Mouse (Mus musculus): ENCODE measurements around the gene Dgcr2.

Dgcr2 gene

DNA sequence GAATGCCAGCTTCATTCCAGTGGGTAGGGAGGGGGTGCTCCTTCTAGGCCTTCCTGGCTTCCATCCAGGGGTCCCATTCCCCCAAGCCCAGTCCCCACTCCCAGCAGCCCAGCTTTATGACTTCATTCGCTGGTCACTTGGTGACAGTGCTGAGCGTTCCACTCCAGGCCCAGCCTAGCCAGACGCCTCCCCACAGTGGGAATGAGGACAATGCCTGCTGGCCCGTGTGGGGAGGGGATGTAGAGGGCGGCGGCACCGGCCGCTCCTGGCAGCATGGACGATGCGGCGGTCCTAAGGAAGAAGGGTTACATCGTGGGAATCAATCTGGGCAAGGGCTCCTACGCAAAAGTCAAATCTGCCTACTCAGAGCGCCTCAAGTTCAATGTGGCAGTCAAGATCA is at the start of gene Dgcr2, which contains the start of gene Tssk2:
Gene Dgcr2, minus strand, starts transcription at position 101 of the 400 bp plus-strand sequence.
Gene Tssk2, plus strand, starts transcription at position 176 of the 400 bp plus-strand sequence.
- no peak for DNase-seq (ENCODE audit: inconsistent age in 2 of 2, low spot score in 1 of 2)

DNA sequence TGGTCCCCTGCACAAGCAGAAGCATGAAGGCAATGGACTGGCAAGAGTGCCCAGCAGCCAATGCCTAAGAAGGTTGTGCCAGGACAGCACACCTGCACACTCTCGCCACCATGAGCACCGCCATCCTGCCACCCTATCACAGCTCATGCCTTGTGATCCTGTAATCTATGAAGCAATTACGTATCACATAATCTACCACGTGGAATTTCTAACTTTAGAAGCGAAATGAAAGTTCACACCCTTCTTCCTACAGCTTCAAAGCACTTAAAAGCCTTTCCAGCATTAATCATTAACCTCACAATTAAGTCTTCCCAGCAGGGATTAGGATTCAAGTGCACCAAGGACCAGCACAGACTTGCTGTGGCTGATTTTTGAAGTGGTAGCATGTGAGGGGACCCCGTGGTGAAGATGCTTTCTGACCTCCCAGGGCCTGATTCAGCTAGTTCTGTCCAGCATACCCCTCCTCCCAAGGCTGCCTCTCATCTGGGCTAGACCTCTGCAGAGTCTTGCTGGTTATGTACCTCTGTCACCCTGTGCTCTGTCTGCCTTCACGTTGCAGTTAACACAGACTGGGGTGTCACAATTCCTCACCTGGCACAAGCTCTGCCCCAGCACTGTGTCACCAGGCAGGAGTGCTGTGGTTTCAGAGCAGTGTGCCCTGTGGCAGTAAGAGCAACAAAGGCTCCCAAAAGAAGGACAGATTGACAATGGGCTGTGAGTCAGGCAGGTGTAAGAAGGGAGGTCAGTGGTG is 46.9 kb upstream of the Dgcr2 start:
- DNase-seq (ENCODE audit: inconsistent age in 2 of 2, low spot score in 1 of 2): no peak

DNA sequence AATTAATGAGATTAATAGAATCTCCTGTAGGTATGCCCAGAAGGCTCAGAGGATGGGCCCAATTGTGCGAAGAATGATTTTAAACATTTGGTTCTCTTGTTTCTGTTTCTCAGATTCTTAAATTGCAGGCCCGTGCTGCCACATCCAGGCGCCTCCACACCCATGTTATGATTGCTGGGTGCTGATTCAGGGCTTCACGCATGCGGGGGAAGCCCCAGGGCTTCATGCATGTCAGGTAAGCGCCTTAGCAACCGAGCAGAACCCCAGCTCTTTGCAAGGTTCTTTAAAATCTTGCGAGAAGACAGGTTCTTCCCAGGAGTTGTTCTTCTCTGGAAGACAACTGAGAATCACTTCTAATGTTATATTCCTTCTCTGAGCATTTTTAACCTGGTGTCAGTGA is 45.1 kb upstream of the Dgcr2 start:
- no peak for DNase-seq (ENCODE audit: inconsistent age in 2 of 2, low spot score in 1 of 2)

DNA sequence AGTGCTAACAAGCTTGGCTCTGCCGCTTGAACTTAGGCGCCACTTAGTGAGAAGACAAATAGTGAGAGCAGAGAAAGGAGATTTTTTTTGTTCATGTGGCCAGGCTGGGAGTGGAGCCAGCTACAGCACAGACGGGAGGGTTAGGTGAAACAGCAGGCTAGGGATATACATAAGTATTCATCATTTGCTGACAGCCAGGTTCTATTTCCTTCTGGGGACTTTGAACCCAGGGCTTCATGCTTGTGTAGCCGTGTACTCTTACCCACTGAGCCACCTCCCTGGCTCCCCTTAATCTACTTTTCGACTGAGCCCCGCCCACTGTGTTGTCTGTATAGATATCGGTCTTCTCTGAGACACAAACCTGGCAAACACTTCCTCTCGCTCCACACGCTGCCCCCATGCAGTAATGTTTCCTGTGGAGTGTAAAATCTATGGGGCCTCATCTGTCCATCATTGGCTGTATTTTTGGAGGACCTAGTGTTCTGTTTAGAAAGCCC is 40.9 kb upstream of the Dgcr2 start:
- no peak for DNase-seq (ENCODE audit: inconsistent age in 2 of 2, low spot score in 1 of 2)

- peak; percentile 67 to 85 for DNase-seq (ENCODE audit: inconsistent age in 2 of 2, low spot score in 1 of 2)
Measured at GRCm38 (mm10) chr16:17938821-17939220, 40.5 kb upstream of the Dgcr2 start.

DNA sequence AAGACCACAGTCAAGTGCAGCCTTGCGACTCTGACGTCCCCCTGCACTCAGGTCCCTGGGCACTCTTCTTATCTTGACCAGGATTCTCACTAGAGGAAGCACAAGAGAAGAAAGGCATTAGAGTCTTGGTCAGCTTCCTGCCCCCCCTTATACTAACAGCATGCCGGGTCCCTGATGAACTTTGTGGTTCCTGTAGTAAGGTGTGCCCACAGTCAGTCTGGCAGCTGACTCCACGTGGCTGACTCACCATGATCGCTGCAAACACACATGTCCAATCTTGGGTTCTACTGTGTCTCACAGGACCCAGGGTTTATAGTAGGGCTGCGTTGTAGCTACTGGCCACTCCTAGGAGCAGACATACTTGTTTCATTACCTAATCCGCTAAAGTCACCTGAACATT is 39.8 kb upstream of the Dgcr2 start:
- DNase-seq (ENCODE audit: inconsistent age in 2 of 2, low spot score in 1 of 2): no peak

- peak in 1 of 2 experiments; percentile 52 for DNase-seq (ENCODE audit: inconsistent age in 2 of 2, low spot score in 1 of 2)
Measured at GRCm38 (mm10) chr16:17936776-17937175, 38.4 kb upstream of the Dgcr2 start.

GRCm38 (mm10) chr16:17934445-17934910 is 36.1 kb upstream of the Dgcr2 start:
- DNase-seq (ENCODE audit: inconsistent age in 2 of 2, low spot score in 1 of 2): peak in 1 of 2 experiments; percentile 56

- no peak for DNase-seq (ENCODE audit: inconsistent age in 2 of 2, low spot score in 1 of 2)
Measured at GRCm38 (mm10) chr16:17933594-17934444, 35.5 kb upstream of the Dgcr2 start.

DNA sequence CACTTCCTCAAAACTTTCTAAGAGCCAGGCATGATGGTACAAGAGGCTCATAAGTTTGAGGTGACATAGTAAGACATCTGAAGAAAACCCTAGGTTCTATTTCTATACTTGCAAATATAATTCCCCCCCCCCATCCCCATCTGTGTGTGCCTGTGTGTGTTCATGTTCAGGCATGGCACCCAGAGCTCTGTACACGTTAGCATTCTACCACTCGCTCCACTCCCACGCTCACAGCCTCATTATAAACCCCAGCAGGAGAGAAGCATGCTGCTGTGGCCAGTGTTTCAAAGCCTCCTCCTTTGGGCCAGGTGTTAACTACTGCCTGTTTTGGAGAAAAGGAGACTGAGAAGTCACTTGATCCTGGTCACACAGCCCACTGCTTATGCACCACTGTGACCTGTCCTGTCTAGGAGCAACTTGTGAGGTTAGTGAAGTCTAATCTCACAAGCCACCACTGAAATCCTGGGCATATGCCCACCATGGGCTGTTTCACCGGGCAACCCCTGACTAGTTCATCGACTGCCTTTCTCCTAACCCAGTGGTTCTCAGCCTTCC is 33.6 kb upstream of the Dgcr2 start:
- no peak for DNase-seq (ENCODE audit: inconsistent age in 2 of 2, low spot score in 1 of 2)

DNA sequence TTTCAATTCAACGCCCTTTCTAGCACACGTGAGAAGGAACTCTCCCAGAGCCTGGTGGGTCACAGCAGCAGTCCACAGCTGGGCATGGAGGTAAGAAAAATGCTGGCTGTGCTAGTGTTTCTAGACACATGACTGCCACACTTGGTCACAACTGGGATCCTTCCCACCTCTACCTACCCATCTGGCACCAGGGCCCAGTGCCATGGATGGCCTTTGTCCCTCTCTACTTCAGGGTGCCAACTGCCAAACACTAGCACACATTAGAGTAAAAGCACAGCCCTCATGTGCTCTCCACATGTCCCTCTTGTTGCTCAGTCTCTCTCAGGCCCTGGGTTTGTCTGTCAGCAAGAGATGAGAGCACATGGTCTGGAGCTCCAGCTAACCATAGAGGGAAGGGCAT is 31.3 kb upstream of the Dgcr2 start:
- DNase-seq (ENCODE audit: inconsistent age in 2 of 2, low spot score in 1 of 2): peak in 1 of 2 experiments; percentile 33

GRCm38 (mm10) chr16:17929211-17929610 is 30.8 kb upstream of the Dgcr2 start:
- DNase-seq (ENCODE audit: inconsistent age in 2 of 2, low spot score in 1 of 2): no peak

DNA sequence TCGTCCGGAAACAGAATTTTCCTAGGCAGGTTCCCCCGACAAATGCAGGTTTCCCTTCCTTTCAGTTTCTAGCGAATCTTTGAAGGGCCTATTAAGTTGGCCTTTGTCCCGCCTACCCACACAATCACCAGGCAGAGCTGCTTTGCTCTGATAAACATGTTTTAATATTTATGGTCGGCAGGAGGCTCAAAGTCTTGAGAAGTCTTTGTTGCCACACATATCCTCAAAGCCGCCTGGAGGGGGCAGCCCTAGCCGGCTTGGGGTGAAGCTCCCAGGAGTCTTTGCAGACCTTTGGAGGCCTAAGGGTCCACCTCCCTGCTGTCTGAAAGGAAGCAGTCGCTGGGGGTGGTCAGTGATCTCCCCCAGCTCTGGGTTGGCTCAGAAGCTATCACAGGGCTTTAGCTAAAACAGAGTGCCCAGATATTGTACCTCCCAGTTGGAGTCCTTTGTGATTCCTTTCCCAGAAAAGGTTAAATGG is 30.3 kb upstream of the Dgcr2 start:
- peak; percentile 81 to 91 for DNase-seq (ENCODE audit: inconsistent age in 2 of 2, low spot score in 1 of 2)

GRCm38 (mm10) chr16:17928087-17928580 is 29.8 kb upstream of the Dgcr2 start, which contains the start of gene Slc25a1:
Gene Slc25a1, minus strand, starts transcription at chr16:17928219.
- peak; percentile 92 to 96 for DNase-seq (ENCODE audit: inconsistent age in 2 of 2, low spot score in 1 of 2)

DNA sequence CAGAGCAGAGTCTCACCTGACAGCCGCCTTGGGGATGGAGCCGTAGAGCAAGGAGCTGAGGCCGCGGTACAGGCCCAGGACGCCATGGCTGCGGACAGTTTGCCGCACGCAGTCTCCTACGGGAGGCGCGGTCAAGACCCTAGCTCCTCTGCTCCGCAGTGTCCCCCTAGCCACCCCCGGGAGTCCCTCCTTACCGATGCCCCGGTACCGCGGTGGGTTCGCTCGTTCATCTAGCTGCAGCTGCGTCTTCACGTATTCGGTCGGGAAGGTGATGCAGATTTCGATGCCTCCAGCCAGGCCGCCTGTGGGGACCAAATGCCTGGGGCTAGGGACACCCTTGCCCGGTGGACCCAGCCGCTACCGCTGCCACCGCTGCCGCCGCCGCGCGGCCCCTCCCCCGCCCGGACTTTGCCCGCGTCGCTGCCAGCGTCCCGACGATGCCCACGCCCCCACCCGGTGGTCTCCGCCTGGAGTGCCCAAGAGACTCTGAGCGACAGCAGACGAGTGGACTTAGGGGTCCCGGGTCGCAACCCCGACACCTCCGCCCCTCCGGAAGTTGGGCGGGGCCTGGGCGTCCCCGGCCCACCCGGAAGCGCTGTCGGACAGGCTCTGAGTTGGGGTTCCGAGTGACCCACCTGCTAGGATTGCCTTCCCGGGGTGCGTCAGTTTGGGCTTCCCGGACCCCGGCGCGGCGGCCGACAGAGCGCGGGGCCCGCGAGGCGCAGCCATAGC is 29.2 kb upstream of the Dgcr2 start:
- DNase-seq (ENCODE audit: inconsistent age in 2 of 2, low spot score in 1 of 2): no peak

DNA sequence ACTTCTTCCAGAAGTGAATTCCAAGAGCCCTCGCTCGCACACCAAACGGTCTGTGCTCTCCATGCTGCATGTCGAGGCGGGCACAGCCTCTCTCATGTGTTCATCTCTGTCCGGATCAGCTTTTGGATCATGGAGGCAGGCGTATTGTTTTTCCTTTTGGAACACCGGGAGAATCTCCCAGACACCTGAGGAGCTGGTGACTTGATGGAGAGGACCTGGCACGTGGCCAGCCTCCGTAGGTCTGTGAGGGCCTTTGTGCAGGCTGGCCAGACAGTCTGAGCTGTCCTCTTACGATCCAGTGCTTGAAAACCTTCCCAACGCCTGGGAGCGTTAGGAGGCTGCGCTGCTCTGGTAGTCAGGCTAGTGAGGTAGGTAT is 23.8 kb upstream of the Dgcr2 start:
- no peak for DNase-seq (ENCODE audit: inconsistent age in 2 of 2, low spot score in 1 of 2)

DNA sequence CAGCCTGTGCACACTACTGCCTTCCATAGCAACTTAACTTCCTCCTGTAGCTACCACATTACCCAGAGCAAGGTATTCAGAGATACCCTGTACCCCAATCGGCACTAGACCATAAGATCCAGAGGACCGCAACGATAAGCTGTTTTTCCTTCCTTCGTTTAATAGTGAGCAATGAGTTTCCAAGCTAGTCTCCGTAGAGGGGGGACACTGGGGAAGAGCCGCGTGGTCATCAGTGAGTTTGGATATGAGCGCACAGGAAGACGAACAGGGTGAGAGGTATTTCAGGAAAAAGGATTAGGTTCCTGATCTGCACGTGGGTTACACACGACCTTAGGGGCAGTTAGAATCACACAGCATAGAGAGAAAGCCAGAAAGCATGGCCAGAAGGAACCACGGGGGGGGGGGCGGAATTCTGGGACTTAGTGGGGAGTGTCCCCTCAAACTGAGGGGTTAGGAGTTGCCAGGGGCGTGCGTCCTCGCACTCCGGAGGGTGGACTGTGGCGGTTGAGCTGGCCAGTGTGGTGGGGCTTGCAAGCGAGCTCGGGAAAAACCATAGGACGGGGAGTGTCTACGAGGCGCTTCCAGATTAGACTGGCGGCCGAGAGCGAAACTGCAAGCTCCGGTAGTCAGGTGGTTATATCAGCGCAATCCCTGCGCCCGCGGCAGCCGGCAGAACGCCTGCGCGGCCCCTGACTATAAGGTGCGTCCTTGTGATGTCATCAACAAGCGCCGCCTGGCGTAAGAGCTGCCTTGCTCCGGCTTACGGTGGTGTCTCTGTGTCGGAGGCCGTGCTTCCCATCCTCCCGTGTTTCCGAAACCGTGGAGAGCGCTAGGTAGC is 23.2 kb upstream of the Dgcr2 start:
- DNase-seq (ENCODE audit: inconsistent age in 2 of 2, low spot score in 1 of 2): peak; percentile 95 to 98

DNA sequence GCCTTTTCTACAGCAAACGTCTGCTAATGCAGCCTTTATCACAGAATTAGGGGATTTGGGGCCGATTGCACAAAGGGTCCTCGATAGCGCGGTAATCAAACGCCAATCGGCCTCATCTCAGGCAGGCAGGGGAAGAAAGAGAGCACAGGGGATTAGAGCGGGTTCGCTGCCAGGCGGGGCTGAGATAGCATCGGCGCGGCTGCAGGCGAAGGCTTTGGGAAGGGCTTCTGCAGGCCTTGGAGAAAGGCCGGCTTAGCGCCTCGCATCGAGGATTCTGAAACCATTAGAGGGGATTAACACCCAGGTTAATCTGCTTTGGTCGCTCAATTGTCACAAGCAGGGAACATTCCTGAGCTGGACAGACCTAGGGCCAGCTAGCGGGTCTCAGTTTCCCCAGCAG is 22.2 kb upstream of the Dgcr2 start:
- no peak for DNase-seq (ENCODE audit: inconsistent age in 2 of 2, low spot score in 1 of 2)

Data from adrenal gland, adult (tissue).